Mouse (Mus musculus) kidney, adult 2 months (tissue): ENCODE measurements around the gene Col8a2. TPM values are rescaled to one million over a fixed set of nuclear protein-coding genes. Genes with fewer than 3 reads are reported as not detected.

ENCODE experiments used
- DNase-seq: peaks from one replicate; pipeline ENCODE4 v3.0.0; 2021
- H3K27ac ChIP-seq: fragments of 200-500 bp; 2 replicates; pipeline ENCODE4 v1.5.1; 2012; ENCODE audit warnings: low read depth, low read length, control low read depth, inconsistent platforms; ENCODE audit not compliant: insufficient read depth
- H3K27me3 ChIP-seq: fragments of 200-500 bp; replicated peaks from 2 replicates; pipeline ENCODE4 v1.6.1; 2012; ENCODE audit warnings: mild to moderate bottlenecking, moderate library complexity, low read length, inconsistent platforms; ENCODE audit not compliant: control insufficient read depth, insufficient read depth
- H3K36me3 ChIP-seq: fragments of 200-500 bp; 2 replicates; pipeline ENCODE4 v1.6.1; 2012; ENCODE audit warnings: mild to moderate bottlenecking, moderate library complexity, low read length, inconsistent platforms; ENCODE audit not compliant: control insufficient read depth, insufficient read depth
- H3K4me1 ChIP-seq: fragments of 200-500 bp; 2 replicates; pipeline ENCODE4 v1.6.1; 2011; ENCODE audit warnings: low read length; ENCODE audit not compliant: control insufficient read depth, insufficient read depth
- H3K4me3 ChIP-seq: fragments of 200-500 bp; 2 replicates; pipeline ENCODE4 v1.5.1; 2011; ENCODE audit warnings: mild to moderate bottlenecking, low read depth, low read length, control low read depth; ENCODE audit not compliant: insufficient read depth
- CTCF ChIP-seq: fragments of 200-500 bp; conservative IDR thresholded peaks from 2 replicates; pipeline ENCODE4 v1.5.1; 2011; ENCODE audit warnings: low read depth, mild to moderate bottlenecking, control low read depth, low read length, moderate library complexity, mixed read lengths; ENCODE audit not compliant: insufficient read depth, insufficient read length
- POLR2A ChIP-seq: fragments of 200-500 bp; IDR thresholded peaks from one replicate; pipeline ENCODE4 v1.6.1; 2011; ENCODE audit warnings: low read depth, low read length, control low read depth
- WGBS: fragments of 180-500 bp; shearing (Covaris S2); methylation state at CpG from one replicate; pipeline ENCODE4 v1.1.7; 2018; 5-methylcytosine and 5-hydroxymethylcytosine counted together
- polyA plus RNA-seq: library from polyadenylated mRNA; depleted of rRNA; stranded (reverse); fragments of >200 nt; gene quantifications from 2 replicates; pipeline ENCODE4 v1.2.3, GENCODE M21; 2012

Col8a2 gene
- polyA plus RNA-seq, 1 experiment, result 0.31 TPM

DNA sequence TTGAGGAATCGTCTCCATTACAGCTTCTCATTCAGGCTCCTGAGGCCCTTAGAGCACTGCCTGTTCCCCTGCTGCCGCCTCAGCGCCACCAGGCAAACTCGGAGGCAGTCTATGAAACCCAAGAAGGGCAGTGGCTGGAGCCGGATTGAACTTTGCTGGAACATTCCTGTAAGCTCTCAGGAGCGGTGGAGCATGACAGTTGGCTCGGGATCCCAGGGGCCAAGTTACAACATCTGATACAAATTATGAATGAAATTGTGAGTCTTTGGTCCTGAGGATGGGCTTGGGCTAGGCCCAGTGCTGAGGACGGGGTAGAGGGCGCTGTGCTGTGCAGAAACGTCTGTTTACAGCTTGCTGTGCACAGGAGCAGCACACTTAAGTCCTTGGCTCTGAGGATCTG lies 27.8 kb downstream of the Col8a2 start:
- H3K27ac ChIP-seq, result no peak overlapping the region
- no peak overlapping the region for H3K4me3 ChIP-seq
- H3K27me3 ChIP-seq, result no peaks in the 10 kb centered on the region
- peaks cover 7% of the 10 kb centered on the region; the same call in 1 of the 2 replicates for H3K4me1 ChIP-seq
- no peaks in the 10 kb centered on the region for H3K36me3 ChIP-seq
- WGBS, result 28% methylated on average over 10 of the region's 10 CpGs
- TF ChIP-seq CTCF (no peak; the same call in 1 of the 2 replicates), POLR2A (no peak)
- peak; percentile 82 for DNase-seq

DNA sequence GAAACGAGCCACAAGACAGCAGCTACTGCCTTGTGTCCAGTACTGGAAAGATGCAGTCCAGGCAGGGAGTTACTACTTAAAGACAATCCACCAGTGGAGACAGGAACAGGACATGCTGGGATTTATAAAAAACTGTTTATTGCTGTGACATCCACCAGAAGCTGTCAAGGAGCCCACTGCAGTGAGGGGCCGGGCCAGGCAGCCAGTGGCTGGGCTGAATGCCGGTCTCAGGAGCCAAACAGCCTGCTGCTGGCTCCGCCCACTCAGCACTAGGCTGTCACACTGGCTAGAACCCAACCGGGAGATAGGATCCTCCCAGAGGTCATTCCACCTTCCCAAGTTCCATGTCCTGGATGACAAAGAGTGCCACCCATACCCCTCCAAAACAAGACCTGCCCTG lies 29.3 kb downstream of the Col8a2 start:
- peak; percentile 70 for DNase-seq
- H3K4me3 ChIP-seq, result no peak overlapping the region
- peaks cover 11% of the 10 kb centered on the region; the same call in 1 of the 2 replicates for H3K4me1 ChIP-seq
- H3K27ac ChIP-seq, result no peak overlapping the region
- TF ChIP-seq POLR2A (no peak), CTCF (no peak)
- H3K27me3 ChIP-seq, result no peaks in the 10 kb centered on the region
- no peaks in the 10 kb centered on the region for H3K36me3 ChIP-seq
- 41% methylated on average over 5 of the region's 5 CpGs for WGBS

DNA sequence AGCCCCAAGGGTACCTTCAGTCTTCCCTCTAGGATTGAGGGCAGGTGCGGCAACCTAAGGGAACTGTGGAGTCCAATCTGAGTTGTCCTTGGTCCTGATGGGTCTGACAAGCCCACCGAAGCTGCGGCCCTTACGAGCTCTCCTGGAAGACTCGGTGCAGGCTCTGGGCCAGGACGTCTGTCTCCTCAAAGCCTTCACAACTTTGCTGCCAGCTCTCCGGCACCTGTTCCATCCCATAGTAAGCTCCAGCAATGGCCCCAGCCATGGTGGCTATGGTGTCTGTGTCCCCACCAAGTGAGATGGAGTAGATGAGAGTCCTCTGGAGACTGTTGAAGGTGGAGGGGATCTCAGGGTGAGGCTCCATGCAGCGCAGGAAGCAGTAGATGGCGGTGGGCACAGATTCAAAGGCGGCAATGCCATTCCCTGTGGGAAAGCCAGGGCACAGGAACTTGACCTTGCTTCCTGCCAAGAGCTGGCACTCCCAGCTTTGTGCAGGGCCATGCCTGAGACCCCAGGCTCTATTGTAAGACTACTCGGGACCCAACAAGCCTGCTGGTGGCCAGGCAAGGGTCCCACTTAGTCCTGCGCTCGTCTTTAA lies 29.9 kb downstream of the Col8a2 start:
- Histone ChIP-seq H3K4me3 (no peak overlapping the region), H3K27me3 (no peaks in the 10 kb centered on the region), H3K27ac (no peak overlapping the region), H3K36me3 (no peaks in the 10 kb centered on the region), H3K4me1 (peaks cover 11% of the 10 kb centered on the region; the same call in 1 of the 2 replicates)
- TF ChIP-seq POLR2A, result no peak
- no peak for TF ChIP-seq CTCF
- no peak for DNase-seq
- 88% methylated on average over 13 of the region's 13 CpGs for WGBS

DNA sequence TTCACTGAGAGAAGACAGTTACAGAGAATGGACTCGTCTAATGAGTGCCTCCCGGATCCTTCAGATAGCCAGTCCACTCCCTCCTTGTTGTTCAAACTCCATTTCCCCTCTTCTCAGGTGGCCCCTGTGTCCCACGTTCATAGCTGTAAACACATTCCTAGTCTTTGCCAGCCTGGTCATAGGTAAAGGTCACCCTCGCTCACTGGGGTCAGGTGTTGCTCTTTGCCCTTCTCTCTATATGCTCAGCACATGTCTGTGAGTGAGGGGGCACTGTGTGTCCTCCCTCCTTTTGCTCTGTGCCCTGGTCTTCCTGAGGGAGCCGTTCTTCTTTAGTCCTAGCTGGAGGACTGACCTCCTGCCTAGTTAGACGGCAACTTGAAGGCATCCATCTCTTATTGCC lies 33.2 kb downstream of the Col8a2 start:
- Histone ChIP-seq H3K27me3 (no peaks in the 10 kb centered on the region), H3K4me1 (peaks cover 8% of the 10 kb centered on the region; the same call in 1 of the 2 replicates), H3K27ac (no peak overlapping the region), H3K4me3 (no peak overlapping the region), H3K36me3 (no peaks in the 10 kb centered on the region)
- TF ChIP-seq CTCF (no peak), POLR2A (no peak)
- no peak for DNase-seq
- 66% methylated on average over 6 of the region's 6 CpGs for WGBS

GRCm38 (mm10) chr4:126321111-126321853 lies 34.7 kb downstream of the Col8a2 start, which contains the start of gene Adprhl2:
Gene Adprhl2 (minus strand): TSS chr4:126321703.
- Histone ChIP-seq H3K4me3 (peak within 1 kb of the TSS; percentile 73), H3K36me3 (no peaks in the 10 kb centered on the region), H3K4me1 (peaks cover 7% of the 10 kb centered on the region; the same call in 1 of the 2 replicates), H3K27ac (no peak within 1 kb of the TSS; the same call in 1 of the 2 replicates), H3K27me3 (no peaks in the 10 kb centered on the region)
- WGBS, result under 1% methylated on average over 78 of the region's 80 CpGs
- peak; percentile 98 for TF ChIP-seq CTCF
- TF ChIP-seq POLR2A, result peak; percentile 16
- DNase-seq, result peak; percentile 97

GRCm38 (mm10) chr4:126321854-126322511 lies 35.4 kb downstream of the Col8a2 start:
- 53% methylated on average over 28 of the region's 28 CpGs for WGBS
- H3K27ac ChIP-seq, result no peak overlapping the region
- no peaks in the 10 kb centered on the region for H3K27me3 ChIP-seq
- H3K4me1 ChIP-seq, result peaks cover 7% of the 10 kb centered on the region; the same call in 1 of the 2 replicates
- H3K36me3 ChIP-seq, result no peaks in the 10 kb centered on the region
- TF ChIP-seq CTCF (no peak), POLR2A (no peak)
- no peak overlapping the region for H3K4me3 ChIP-seq
- no peak for DNase-seq

DNA sequence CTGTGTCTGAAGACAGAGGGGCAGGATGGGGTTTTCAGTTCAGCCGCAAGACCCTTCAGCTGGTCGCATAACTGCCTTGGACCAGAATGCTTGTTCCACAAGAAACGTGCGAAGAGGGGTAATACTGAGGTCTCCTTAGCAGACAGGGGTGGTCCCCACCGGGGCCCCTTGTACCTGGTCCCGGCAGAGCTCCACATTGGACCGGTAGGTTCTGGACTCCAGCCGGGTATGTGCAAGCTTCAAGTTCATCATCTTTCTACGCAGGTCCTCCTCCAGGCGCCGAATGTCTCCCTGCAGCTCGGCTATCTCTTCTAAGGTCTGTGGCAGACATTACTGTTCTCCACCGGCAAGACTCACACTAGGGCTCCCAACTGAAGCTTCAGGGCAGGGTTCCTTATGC lies 36.1 kb downstream of the Col8a2 start:
- WGBS, result 95% methylated on average over 13 of the region's 13 CpGs
- Histone ChIP-seq H3K36me3 (no peaks in the 10 kb centered on the region), H3K27me3 (no peaks in the 10 kb centered on the region), H3K4me3 (no peak overlapping the region), H3K27ac (no peak overlapping the region), H3K4me1 (peaks cover 7% of the 10 kb centered on the region; the same call in 1 of the 2 replicates)
- TF ChIP-seq POLR2A, result no peak
- TF ChIP-seq CTCF, result no peak
- DNase-seq, result no peak
